Mouse (Mus musculus) ES-E14 (cell line): Measurements from ENCODE around the gene Gm6268. TPM values are rescaled to one million over a fixed set of nuclear protein-coding genes. Genes with fewer than 3 reads are reported as not detected.
A peak's percentile ranks its signal among the peaks of the same experiment; 100 is the strongest.

Source experiments
- DNase-seq: peaks from one replicate; pipeline ENCODE4 v3.0.0-alpha.2; 2013; ENCODE audit warnings: low read depth, low spot score
- H3K27ac ChIP-seq: 2 replicates; pipeline ENCODE4 v1.5.1; 2012; ENCODE audit warnings: low read depth, mild to moderate bottlenecking, low read length, moderate library complexity, mixed read lengths; ENCODE audit not compliant: poor library complexity, insufficient read depth, severe bottlenecking
- H3K36me3 ChIP-seq: 2 replicates; pipeline ENCODE4 v1.6.1; 2012; ENCODE audit warnings: mild to moderate bottlenecking, low read length, moderate library complexity, mixed read lengths; ENCODE audit not compliant: control insufficient read depth, poor library complexity, insufficient read depth, severe bottlenecking
- H3K4me1 ChIP-seq, 2 experiments: fragments of 150-350 bp in 1 of 2; sonication (generic) in 1 of 2; 2 replicates each; pipeline ENCODE4 v1.6.1; 2012; ENCODE audit warnings: low read length in 2 of 2, mild to moderate bottlenecking in 1 of 2, mixed read lengths in 1 of 2; ENCODE audit not compliant: control insufficient read depth in 2 of 2, insufficient read depth in 2 of 2, poor library complexity in 1 of 2
- H3K4me3 ChIP-seq, 2 experiments: fragments of 150-350 bp in 1 of 2; sonication (generic) in 1 of 2; 2 replicates each; pipeline ENCODE4 v1.5.1; 2012; ENCODE audit warnings: low read length in 2 of 2, low read depth in 1 of 2, mild to moderate bottlenecking in 1 of 2, mixed read lengths in 1 of 2; ENCODE audit not compliant: insufficient read depth in 1 of 2, poor library complexity in 1 of 2, severe bottlenecking in 1 of 2
- H3K9ac ChIP-seq: 2 replicates; pipeline ENCODE4 v1.6.1; 2012; ENCODE audit warnings: low read depth, mild to moderate bottlenecking, low read length, mixed read lengths; ENCODE audit not compliant: poor library complexity, insufficient read depth, severe bottlenecking
- H3K9me3 ChIP-seq: fragments of 150-350 bp; sonication (generic); 2 replicates; pipeline ENCODE4 v1.6.1; 2012; ENCODE audit warnings: low read depth, mild to moderate bottlenecking, low read length; ENCODE audit not compliant: control insufficient read depth, insufficient read depth
- CHD2 ChIP-seq: IDR thresholded peaks from 2 replicates; pipeline ENCODE4 v1.6.1; 2014; ENCODE audit warnings: mild to moderate bottlenecking, low read depth, low read length, inconsistent platforms
- HCFC1 ChIP-seq: IDR thresholded peaks from 2 replicates; pipeline ENCODE4 v1.6.1; 2012; ENCODE audit warnings: low read length, inconsistent platforms, borderline replicate concordance; ENCODE audit not compliant: insufficient read depth
- MAFK ChIP-seq: IDR thresholded peaks from 2 replicates; pipeline ENCODE4 v1.6.1; 2014; ENCODE audit warnings: mild to moderate bottlenecking, low read depth, low read length, inconsistent platforms; ENCODE audit not compliant: insufficient read depth
- ZC3H11A ChIP-seq: IDR thresholded peaks from 2 replicates; pipeline ENCODE4 v1.6.1; 2012; ENCODE audit warnings: low read depth, mild to moderate bottlenecking, inconsistent platforms, low read length, borderline replicate concordance
- ZNF384 ChIP-seq: IDR thresholded peaks from 2 replicates; pipeline ENCODE4 v1.6.1; 2012; ENCODE audit warnings: low read depth, low read length, inconsistent platforms
- in situ Hi-C, 2 experiments: fragments of 600-800 bp; cut with MboI; formaldehyde crosslinking; loops; one replicate each; pipeline ENCODE4 v1.15.1; 2025; ENCODE audit warnings: low sequenced_read_pairs in 2 of 2, inconsistent platforms in 1 of 2; ENCODE audit not compliant: unreplicated experiment in 2 of 2
- total RNA-seq: library from RNA; depleted of rRNA; stranded (reverse); fragments of 300-350 nt; gene quantifications from 2 replicates; pipeline ENCODE4 v1.2.3, GENCODE M21; 2012

The Gm6268 gene
- total RNA-seq, 1 experiment = not detected

- TF ChIP-seq ZNF384 (no peak), HCFC1 (no peak), MAFK (no peak), CHD2 (no peak), ZC3H11A (no peak)
- H3K4me1 ChIP-seq = no peaks in the 10 kb centered on the region
- no peak overlapping the region for H3K9ac ChIP-seq
- H3K9me3 ChIP-seq = no peaks in the 10 kb centered on the region
- H3K4me3 ChIP-seq = no peak overlapping the region
- no peak overlapping the region for H3K27ac ChIP-seq
- no peak for DNase-seq
- in situ Hi-C loops = loop anchor here in 1 of 2 experiments (25.0 kb wide), 1 partner anchor 155 kb away; no protein-coding TSS in a partner anchor
- no peaks in the 10 kb centered on the region for H3K36me3 ChIP-seq
Observed at GRCm38 (mm10) chrX:36392672-36393071, 8.4 kb upstream of the Gm6268 start.

- no peak for DNase-seq
- no peak for TF ChIP-seq ZC3H11A
- TF ChIP-seq ZNF384 = no peak
- TF ChIP-seq HCFC1 = no peak
- no peak for TF ChIP-seq MAFK
- no peak for TF ChIP-seq CHD2
- H3K9me3 ChIP-seq = no peaks in the 10 kb centered on the region
- H3K4me1 ChIP-seq = no peaks in the 10 kb centered on the region
- in situ Hi-C loops = loop anchor here in 1 of 2 experiments (25.0 kb wide), 1 partner anchor 156 kb away; no protein-coding TSS in a partner anchor
- no peak overlapping the region for H3K4me3 ChIP-seq
- H3K36me3 ChIP-seq = no peaks in the 10 kb centered on the region
- no peak overlapping the region for H3K27ac ChIP-seq
- no peak overlapping the region for H3K9ac ChIP-seq
Observed at GRCm38 (mm10) chrX:36393279-36393678, 7.8 kb upstream of the Gm6268 start.

- Histone ChIP-seq H3K9ac (no peak overlapping the region), H3K9me3 (no peaks in the 10 kb centered on the region), H3K4me3 (no peak overlapping the region), H3K36me3 (no peaks in the 10 kb centered on the region), H3K4me1 (no peaks in the 10 kb centered on the region), H3K27ac (no peak overlapping the region)
- in situ Hi-C loops = loop anchor here in 1 of 2 experiments (10.0 kb wide), 1 partner anchor 178 kb away; no protein-coding TSS in a partner anchor
- TF ChIP-seq MAFK (no peak), HCFC1 (no peak), CHD2 (no peak), ZC3H11A (no peak), ZNF384 (no peak)
- peak; percentile 16 for DNase-seq
Observed at GRCm38 (mm10) chrX:36402316-36402715, 1.2 kb downstream of the Gm6268 start.

- no peak overlapping the region for H3K4me3 ChIP-seq
- no peak overlapping the region for H3K27ac ChIP-seq
- in situ Hi-C loops = no loop called here
- no peaks in the 10 kb centered on the region for H3K9me3 ChIP-seq
- H3K36me3 ChIP-seq = no peaks in the 10 kb centered on the region
- TF ChIP-seq CHD2 = no peak
- TF ChIP-seq ZC3H11A = no peak
- no peak for TF ChIP-seq HCFC1
- no peak for TF ChIP-seq MAFK
- no peak for TF ChIP-seq ZNF384
- no peak overlapping the region for H3K9ac ChIP-seq
- H3K4me1 ChIP-seq = no peaks in the 10 kb centered on the region
- DNase-seq = no peak
Observed at GRCm38 (mm10) chrX:36419153-36419552, 18.1 kb downstream of the Gm6268 start.
